Comparison of ENCODE assay signal across 8 mouse cellular contexts in the genomic region with DNA sequence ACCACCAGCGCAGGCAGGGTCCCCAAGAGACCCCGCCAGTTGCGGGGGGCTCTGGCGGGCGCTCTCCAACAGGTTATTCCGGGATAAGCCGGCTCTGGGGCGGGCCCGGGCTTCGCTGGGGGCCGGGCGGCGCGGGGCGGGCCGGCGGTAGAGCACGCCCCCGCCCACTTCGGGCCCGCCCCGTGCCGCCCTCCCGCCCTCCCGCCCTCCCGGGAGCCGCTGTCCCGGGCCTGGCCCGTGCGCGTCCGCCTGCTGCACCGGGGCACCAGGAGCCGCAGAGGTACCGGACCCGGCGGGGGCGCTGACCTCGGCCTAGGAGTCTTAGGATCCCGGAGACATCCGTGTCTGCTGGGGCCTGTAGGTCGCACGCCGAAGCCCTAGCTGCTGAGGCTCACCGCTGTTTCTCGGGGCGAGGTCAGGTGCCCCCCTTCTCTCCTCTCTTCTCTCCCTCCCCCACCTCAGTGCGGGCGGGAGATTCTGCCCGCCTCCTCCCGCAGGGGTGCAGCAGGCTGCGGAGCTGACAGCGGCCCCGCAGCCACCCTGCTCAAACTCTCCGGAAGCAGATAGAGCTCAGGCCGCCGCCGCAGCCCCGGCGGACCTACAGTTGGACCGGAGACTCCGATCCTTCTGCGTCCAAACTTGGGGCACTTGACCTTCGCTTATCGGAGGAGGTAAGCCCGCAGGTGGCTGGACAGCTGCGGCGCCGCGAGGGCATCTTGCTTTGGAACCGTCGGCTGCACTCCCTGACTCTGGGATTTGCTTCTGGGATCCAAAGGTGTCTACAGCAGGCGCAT. TPM values are rescaled to one million over a fixed set of nuclear protein-coding genes. Genes with fewer than 3 reads are reported as not detected.
DNase-seq lines count a peak whose midpoint lies in the region; ATAC-seq and TF ChIP-seq lines count a peak whose summit lies in the region.

A gene (plus strand): TSS at position 206 of the 794 bp plus-strand sequence.

- H3K9ac ChIP-seq in embryonic facial prominence, embryonic 15.5 days: peak within 1 kb of the TSS; percentile 78
- H3K9ac ChIP-seq in lung, embryonic 14.5 days: peak within 1 kb of the TSS; percentile 71

- peak; percentile 85 for DNase-seq in CD4-positive, CD25-positive, alpha-beta regulatory T cell, adult 2 months (ENCODE audit: low read depth, low spot score)
- DNase-seq in adrenal gland, postnatal 10 days: peak; percentile 83
- no peak for DNase-seq in heart, adult 8-10 months (ENCODE audit: low spot score)
- DNase-seq in kidney, postnatal 14 days: peak; percentile 86
- peak; percentile 77 for DNase-seq in lung, embryonic 14.5 days
- peak; percentile 76 for DNase-seq in thymus, adult 2 months

- under 1% methylated on average over 51 of the region's 73 CpGs for WGBS in embryonic facial prominence, embryonic 15.5 days
- WGBS in lung, embryonic 14.5 days: under 1% methylated on average over 59 of the region's 73 CpGs
- under 1% methylated on average over 70 of the region's 73 CpGs for WGBS in olfactory bulb, adult 2 months
- under 1% methylated on average over 71 of the region's 73 CpGs for WGBS in thymus, adult 2 months

- peak within 1 kb of the TSS; percentile 83 for H3K4me2 ChIP-seq in embryonic facial prominence, embryonic 15.5 days (replicated peaks)
- peak within 1 kb of the TSS; percentile 95 for H3K4me2 ChIP-seq in lung, embryonic 14.5 days

- H3K4me3 ChIP-seq in embryonic facial prominence, embryonic 15.5 days (replicated peaks): peak within 1 kb of the TSS; percentile 63
- peak within 1 kb of the TSS; percentile 79 for H3K4me3 ChIP-seq in lung, embryonic 14.5 days (ENCODE audit: low read depth, low read length)
- peak within 1 kb of the TSS; percentile 90 for H3K4me3 ChIP-seq in olfactory bulb, adult 2 months (ENCODE audit: insufficient read depth, low read depth, low read length)
- peak within 1 kb of the TSS; percentile 70 for H3K4me3 ChIP-seq in thymus, adult 2 months (ENCODE audit: control insufficient read depth, insufficient read depth, low read length)

- no peak for TF ChIP-seq CTCF in lung, embryonic 14.5 days (IDR thresholded peaks at IDR 0.05; ENCODE audit: low read depth)
- TF ChIP-seq CTCF in olfactory bulb, adult 2 months (IDR thresholded peaks at IDR 0.05; ENCODE audit: insufficient read depth, low read depth, low read length): 0 out of 2 replicates have a peak, but pooled peaks have one; percentile 12
- no peak for TF ChIP-seq CTCF in thymus, adult 2 months (IDR thresholded peaks at IDR 0.05; ENCODE audit: borderline replicate concordance, control insufficient read depth, extremely low read depth, insufficient read depth, low read length, poor library complexity)

- ATAC-seq in embryonic facial prominence, embryonic 15.5 days (ENCODE audit: insufficient number of reproducible peaks, low FRiP score, low TSS enrichment, low read depth): peak; percentile 91
- ATAC-seq in lung, embryonic 14.5 days (ENCODE audit: insufficient read depth): peak; percentile 94

- peak within 1 kb of the TSS; percentile 68 for H3K27ac ChIP-seq in embryonic facial prominence, embryonic 15.5 days (replicated peaks)
- peak within 1 kb of the TSS; percentile 50; the same call in 1 of the 2 replicates for H3K27ac ChIP-seq in lung, embryonic 14.5 days (ENCODE audit: low read depth)
- H3K27ac ChIP-seq in olfactory bulb, adult 2 months (ENCODE audit: insufficient read depth, low read depth, low read length): peak within 1 kb of the TSS; percentile 40
- H3K27ac ChIP-seq in thymus, adult 2 months (ENCODE audit: control insufficient read depth, insufficient read depth, low read length): peak within 1 kb of the TSS; percentile 96

- H3K27me3 ChIP-seq in embryonic facial prominence, embryonic 15.5 days: no peaks in the 10 kb centered on the region
- no peaks in the 10 kb centered on the region for H3K27me3 ChIP-seq in lung, embryonic 14.5 days (ENCODE audit: insufficient read depth, low read length)
- H3K27me3 ChIP-seq in thymus, adult 2 months (ENCODE audit: control insufficient read depth, insufficient read depth, low read length): no peaks in the 10 kb centered on the region

- TF ChIP-seq POLR2A in olfactory bulb, adult 2 months (IDR thresholded peaks at IDR 0.05; ENCODE audit: insufficient read depth, low read depth, low read length): no peak
- TF ChIP-seq POLR2A in thymus, adult 2 months (IDR thresholded peaks at IDR 0.05; ENCODE audit: control insufficient read depth, extremely low read depth, insufficient read depth, low read length, poor library complexity): 0 out of 2 replicates have a peak, but pooled peaks have one; percentile 1

- no peaks in the 10 kb centered on the region for H3K36me3 ChIP-seq in embryonic facial prominence, embryonic 15.5 days
- H3K36me3 ChIP-seq in lung, embryonic 14.5 days (ENCODE audit: insufficient read depth): no peaks in the 10 kb centered on the region
- H3K36me3 ChIP-seq in thymus, adult 2 months (ENCODE audit: control insufficient read depth, insufficient read depth, low read length): no peaks in the 10 kb centered on the region

- no peaks in the 10 kb centered on the region for H3K9me3 ChIP-seq in embryonic facial prominence, embryonic 15.5 days (replicated peaks)
- no peaks in the 10 kb centered on the region for H3K9me3 ChIP-seq in lung, embryonic 14.5 days (ENCODE audit: low read depth, low read length)

- H3K4me1 ChIP-seq in embryonic facial prominence, embryonic 15.5 days: peaks cover 27% of the 10 kb centered on the region
- H3K4me1 ChIP-seq in lung, embryonic 14.5 days (ENCODE audit: insufficient read depth): no peaks in the 10 kb centered on the region
- H3K4me1 ChIP-seq in olfactory bulb, adult 2 months (ENCODE audit: control insufficient read depth, insufficient read depth, low read length): peaks cover 2% of the 10 kb centered on the region; the same call in 1 of the 2 replicates
- peaks cover 19% of the 10 kb centered on the region for H3K4me1 ChIP-seq in thymus, adult 2 months (replicated peaks; ENCODE audit: control insufficient read depth, insufficient read depth, low read length)

RNA-seq across cellular contexts. Expression of the gene that starts here (rescaled TPM):
- 10 to 100 TPM; 76.4 to 77.1 TPM for total RNA-seq in adrenal gland, postnatal 10 days (2021)
- 39.9 and 42.1 TPM in 2 replicates for polyA plus RNA-seq in embryonic facial prominence, embryonic 15.5 days (2015; fragmentation: Nextera tagmentation; extraction: Ambion mirVana)
- total RNA-seq in heart, adult 8-10 months (2022): 10 to 100 TPM; 21.9 to 25.1 (median 24.0) TPM
- 15.9 and 16.3 TPM in 2 replicates for polyA plus RNA-seq in lung, embryonic 14.5 days (2014; fragmentation: Nextera tagmentation; extraction: Ambion mirVana)
- polyA plus RNA-seq in olfactory bulb, adult 2 months (2012; ENCODE audit: insufficient read depth, insufficient read length, low replicate concordance, missing spikeins): not detected in 2 replicates
- polyA plus RNA-seq in thymus, adult 2 months (2012; rRNA removed): 98.6 and 107 TPM in 2 replicates

Comparison
In these comparisons a context has a peak if more than half of its experiments do, and no peak if none do; other contexts are left out.
1. H3K27ac ChIP-seq: peak in every context shown above with its lines; median percentile 96 in thymus, adult 2 months; 68 in embryonic facial prominence, embryonic 15.5 days; 50 in lung, embryonic 14.5 days; 40 in olfactory bulb, adult 2 months.